Mouse (Mus musculus) hindbrain, embryonic 15.5 days (tissue): Measurements from ENCODE around the gene Gm2115. TPM values are rescaled to one million over a fixed set of nuclear protein-coding genes. Genes with fewer than 3 reads are reported as not detected.

Source experiments
- ATAC-seq: fragments of 200-750 bp; cut with Nextera tagmentation; 2 replicates; pipeline ENCODE4 v1.8.0; 2017; ENCODE audit warnings: low read depth, moderate number of reproducible peaks, moderate TSS enrichment; ENCODE audit not compliant: low FRiP score
- H3K27ac ChIP-seq: fragments of 300-500 bp; sonication (generic); replicated peaks from 2 replicates; pipeline ENCODE4 v1.5.1; 2015; ENCODE audit warnings: mild to moderate bottlenecking, inconsistent platforms
- H3K27me3 ChIP-seq: fragments of 300-500 bp; sonication (generic); 2 replicates; pipeline ENCODE4 v1.6.1; 2015; ENCODE audit warnings: control low read depth, inconsistent platforms
- H3K36me3 ChIP-seq: fragments of 300-500 bp; sonication (generic); 2 replicates; pipeline ENCODE4 v1.6.1; 2015; ENCODE audit warnings: control low read depth, inconsistent platforms
- H3K4me1 ChIP-seq: fragments of 300-500 bp; sonication (generic); replicated peaks from 2 replicates; pipeline ENCODE4 v1.6.1; 2015; ENCODE audit warnings: control low read depth, inconsistent platforms
- H3K4me2 ChIP-seq: fragments of 300-500 bp; sonication (generic); 2 replicates; pipeline ENCODE4 v1.6.1; 2015; ENCODE audit warnings: moderate library complexity, mild to moderate bottlenecking, inconsistent platforms
- H3K4me3 ChIP-seq: fragments of 300-500 bp; sonication (generic); 2 replicates; pipeline ENCODE4 v1.5.1; 2015; ENCODE audit warnings: mild to moderate bottlenecking, inconsistent platforms
- H3K9ac ChIP-seq: fragments of 300-500 bp; sonication (generic); 2 replicates; pipeline ENCODE4 v1.6.1; 2015; ENCODE audit warnings: inconsistent platforms
- H3K9me3 ChIP-seq: fragments of 300-500 bp; sonication (generic); 2 replicates; pipeline ENCODE4 v1.6.1; 2016; ENCODE audit warnings: control low read depth, inconsistent platforms
- WGBS: fragments of 180-500 bp; shearing (Covaris S2); methylation state at CpG from one replicate; pipeline ENCODE4 v1.1.7; 2015; 5-methylcytosine and 5-hydroxymethylcytosine counted together
- polyA plus RNA-seq: library from polyadenylated mRNA; unstranded; fragments of >200 nt; fragmentation: Nextera tagmentation; extraction: Ambion mirVana; gene quantifications from 2 replicates; pipeline ENCODE4 v1.2.1, GENCODE M21; 2015

Gm2115 gene
- polyA plus RNA-seq = 1.8 and 2.1 TPM in 2 replicates

DNA sequence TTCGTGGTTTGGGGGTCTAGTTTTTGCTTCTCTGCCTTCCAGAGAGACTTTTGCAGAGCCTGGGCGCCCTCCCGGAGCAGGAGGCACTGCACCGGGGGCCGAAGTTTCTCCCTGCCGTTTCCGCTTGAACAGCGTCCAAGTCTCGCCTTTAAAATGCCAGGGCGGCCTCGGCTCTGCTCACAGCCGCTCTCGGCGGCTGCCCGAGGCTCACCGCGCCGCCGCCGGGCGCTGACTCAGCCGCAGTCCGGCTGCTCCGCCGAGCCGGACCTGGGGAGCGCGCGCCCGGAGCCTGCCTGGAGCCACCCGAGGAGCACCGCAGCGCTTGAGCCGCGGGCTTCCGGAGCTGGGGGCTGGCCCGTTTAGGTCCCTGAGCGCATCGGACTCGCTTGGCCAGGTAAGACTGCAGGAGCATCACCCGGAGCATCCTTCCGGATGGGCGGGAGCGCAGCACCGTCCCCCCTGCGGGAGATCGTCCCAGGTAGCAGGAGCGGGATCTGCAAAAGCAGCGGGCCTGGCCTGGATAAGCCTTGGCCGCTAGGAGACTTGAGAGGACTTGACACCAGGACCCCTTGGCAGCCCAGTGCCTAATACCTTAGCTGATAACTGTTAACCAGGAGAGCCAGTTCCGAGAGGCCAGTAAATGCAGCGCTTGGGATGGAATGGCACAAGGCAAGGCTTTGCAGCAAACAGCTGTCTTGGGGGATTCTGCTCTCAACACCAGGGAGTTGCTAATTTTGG, at the start of gene Gm2115:
Gm2115 (plus strand) TSS at position 159 of the 738 bp plus-strand sequence.
- Histone ChIP-seq H3K4me1 (peaks cover 8% of the 10 kb centered on the region), H3K27ac (no peak within 1 kb of the TSS), H3K4me2 (peak within 1 kb of the TSS; percentile 93), H3K36me3 (no peaks in the 10 kb centered on the region), H3K9ac (peak within 1 kb of the TSS; percentile 51), H3K4me3 (peak within 1 kb of the TSS; percentile 51), H3K27me3 (peaks cover 8% of the 10 kb centered on the region; the same call in 1 of the 2 replicates), H3K9me3 (no peaks in the 10 kb centered on the region)
- WGBS = 1% methylated on average over 52 of the region's 52 CpGs
- peak; percentile 90 for ATAC-seq

DNA sequence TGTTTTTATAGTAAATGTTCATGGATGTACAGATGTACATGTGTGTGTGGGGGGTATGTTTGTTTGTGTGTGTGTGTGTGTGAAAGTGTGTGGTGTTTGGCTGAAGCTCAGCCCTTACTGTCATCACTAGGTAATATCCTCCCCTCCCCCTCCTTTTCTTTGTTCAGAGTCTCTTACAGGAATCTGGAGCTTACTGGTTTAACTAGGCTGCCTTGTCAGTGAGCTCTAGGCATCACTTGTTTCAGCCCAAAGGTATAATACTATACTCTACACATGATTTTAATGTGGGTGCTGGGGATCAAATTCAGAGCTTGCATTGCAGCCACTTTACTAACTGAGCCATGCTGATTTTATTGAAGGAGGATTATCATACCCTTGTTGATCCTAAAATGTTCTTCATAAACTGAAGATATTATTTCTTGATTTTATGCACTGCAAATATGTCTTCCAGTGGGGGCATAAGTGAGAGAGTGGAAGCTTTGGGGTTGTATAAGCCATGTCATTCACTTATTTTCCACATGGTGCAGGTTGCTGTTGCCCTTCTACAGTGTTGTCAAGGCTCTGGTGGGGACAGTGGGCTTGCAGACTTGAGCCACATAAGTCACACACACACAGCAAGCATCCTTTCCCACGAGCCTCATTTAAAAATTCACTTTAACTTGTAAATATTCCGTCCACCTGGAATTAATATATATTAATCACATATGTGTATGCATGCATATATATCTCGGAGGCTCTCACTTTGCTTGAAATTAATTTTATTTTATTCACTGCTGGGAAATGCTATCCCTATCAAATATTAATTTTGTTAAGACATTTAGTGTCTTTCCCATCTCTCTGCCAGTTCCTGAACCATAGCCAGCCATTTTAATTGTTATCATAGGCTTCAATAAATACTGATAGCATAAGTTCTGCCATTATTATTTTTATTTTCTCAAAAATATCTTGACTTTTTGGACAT, 45.0 kb upstream of the Gm2115 start:
- H3K9me3 ChIP-seq = no peaks in the 10 kb centered on the region
- no peaks in the 10 kb centered on the region for H3K27me3 ChIP-seq
- no peak overlapping the region for H3K27ac ChIP-seq
- no peak overlapping the region for H3K4me3 ChIP-seq
- no peaks in the 10 kb centered on the region for H3K4me1 ChIP-seq
- H3K4me2 ChIP-seq = no peak overlapping the region
- H3K9ac ChIP-seq = no peak overlapping the region
- no peaks in the 10 kb centered on the region for H3K36me3 ChIP-seq
- ATAC-seq = peak; percentile 73
- WGBS = 61% methylated on average over 3 of the region's 3 CpGs

DNA sequence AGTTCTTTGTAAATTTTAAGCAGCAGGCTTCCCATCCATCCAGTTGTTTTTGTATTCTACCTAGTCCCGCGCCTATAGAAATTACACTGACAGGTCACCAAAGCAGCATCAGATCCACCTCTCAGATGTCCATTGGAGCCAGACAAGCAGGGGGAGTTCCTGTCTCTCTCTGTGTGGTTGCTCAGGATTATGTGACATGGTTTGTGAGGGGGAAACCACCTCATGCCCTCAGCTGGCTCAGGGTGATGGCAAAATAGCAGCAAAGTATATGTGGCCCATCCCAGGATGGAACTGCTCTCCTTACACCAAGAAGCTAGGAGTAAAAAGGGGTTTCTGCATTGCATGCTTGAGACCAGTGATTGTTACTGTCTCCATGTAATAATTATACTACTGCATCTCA, 42.3 kb upstream of the Gm2115 start:
- no peak for ATAC-seq
- 91% methylated on average over 2 of the region's 2 CpGs for WGBS
- Histone ChIP-seq H3K27ac (no peak overlapping the region), H3K9ac (no peak overlapping the region), H3K9me3 (no peaks in the 10 kb centered on the region), H3K36me3 (no peaks in the 10 kb centered on the region), H3K27me3 (no peaks in the 10 kb centered on the region), H3K4me2 (no peak overlapping the region), H3K4me3 (no peak overlapping the region), H3K4me1 (no peaks in the 10 kb centered on the region)

DNA sequence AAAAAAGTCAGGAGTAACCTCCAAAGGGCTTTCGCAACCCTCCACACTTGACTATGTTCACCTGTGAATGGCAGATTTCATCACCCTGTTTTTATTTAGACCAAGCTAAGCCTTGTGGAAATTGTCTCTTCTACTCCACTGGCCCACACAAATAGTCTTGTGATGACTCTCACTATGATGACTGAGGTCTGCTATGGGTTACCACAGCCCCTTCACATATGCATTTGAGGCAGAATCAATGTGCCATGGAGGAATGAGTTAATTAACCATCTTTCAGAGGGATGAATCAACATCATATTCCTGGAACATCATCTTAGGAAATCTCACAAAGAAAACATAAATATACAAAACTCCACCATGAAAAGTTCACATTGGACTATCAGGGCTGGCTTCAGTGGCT, 25.6 kb upstream of the Gm2115 start:
- no peaks in the 10 kb centered on the region for H3K36me3 ChIP-seq

DNA sequence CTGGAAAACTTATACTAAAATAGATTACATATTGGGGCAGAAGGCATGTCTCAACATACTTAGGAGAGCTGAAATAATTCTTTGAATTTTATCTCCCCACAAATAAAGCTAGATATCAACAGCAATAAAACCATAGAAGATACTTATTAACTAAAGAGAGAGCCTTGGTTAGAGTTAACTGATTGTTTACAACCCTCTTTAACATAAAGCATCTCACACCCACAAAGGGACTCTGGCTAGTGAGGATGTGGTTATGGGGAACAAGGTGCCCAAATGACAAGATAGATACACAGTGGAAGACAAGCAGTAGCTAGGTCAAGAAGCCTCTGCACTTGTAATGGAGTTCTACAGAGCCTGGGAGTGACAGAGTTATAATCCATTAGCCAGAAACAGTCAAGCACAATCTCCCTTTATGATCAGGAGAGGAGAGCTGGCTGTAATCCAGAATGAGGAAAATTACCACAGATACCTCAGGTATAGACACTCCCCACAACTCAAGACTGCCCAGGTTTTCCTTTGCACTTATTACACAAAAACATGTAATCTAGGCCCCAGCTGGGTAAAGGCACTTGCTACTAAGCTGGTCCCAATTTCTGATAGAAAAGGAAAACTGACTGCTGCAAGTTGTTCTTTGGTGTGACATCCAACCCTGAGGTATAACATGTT, 10.1 kb upstream of the Gm2115 start:
- Histone ChIP-seq H3K9me3 (no peaks in the 10 kb centered on the region), H3K36me3 (no peaks in the 10 kb centered on the region), H3K4me3 (no peak overlapping the region), H3K4me1 (no peaks in the 10 kb centered on the region), H3K27me3 (no peaks in the 10 kb centered on the region), H3K27ac (no peak overlapping the region), H3K4me2 (no peak overlapping the region), H3K9ac (no peak overlapping the region)
- ATAC-seq = no peak

More for the DNA sequence above, 25.6 kb upstream of the Gm2115 start:
- Histone ChIP-seq H3K27me3 (no peaks in the 10 kb centered on the region), H3K9ac (no peak overlapping the region), H3K9me3 (no peaks in the 10 kb centered on the region), H3K27ac (no peak overlapping the region), H3K4me2 (no peak overlapping the region), H3K4me3 (no peak overlapping the region), H3K4me1 (no peaks in the 10 kb centered on the region)
- no peak for ATAC-seq
- WGBS = 100% methylated on average over 1 of the region's 1 CpGs

DNA sequence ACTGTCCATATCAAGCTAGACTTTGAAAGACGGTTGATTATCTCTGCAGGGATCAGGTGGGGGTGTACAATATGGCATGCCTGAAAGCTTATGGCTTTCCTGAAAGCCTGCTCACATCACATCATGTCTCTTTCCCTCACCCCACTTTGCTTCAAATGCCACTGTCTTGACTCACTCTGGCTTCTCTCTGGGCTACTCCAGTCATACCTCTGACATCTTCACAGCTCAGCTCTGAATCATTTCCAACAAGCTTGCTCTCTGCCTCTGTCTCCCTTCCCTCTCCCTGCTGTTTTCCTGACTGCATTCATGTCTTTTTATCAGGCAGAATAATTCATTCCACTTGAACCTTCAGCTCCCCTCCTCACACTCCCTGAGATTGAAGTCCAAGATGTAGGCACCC, 7.4 kb upstream of the Gm2115 start:
- H3K4me2 ChIP-seq = no peak overlapping the region
- no peak overlapping the region for H3K27ac ChIP-seq
- H3K36me3 ChIP-seq = no peaks in the 10 kb centered on the region
- no peaks in the 10 kb centered on the region for H3K9me3 ChIP-seq
- ATAC-seq = no peak
- no peak overlapping the region for H3K9ac ChIP-seq
- 75% methylated on average over 1 of the region's 1 CpGs for WGBS
- H3K4me3 ChIP-seq = no peak overlapping the region
- no peaks in the 10 kb centered on the region for H3K27me3 ChIP-seq
- no peaks in the 10 kb centered on the region for H3K4me1 ChIP-seq

DNA sequence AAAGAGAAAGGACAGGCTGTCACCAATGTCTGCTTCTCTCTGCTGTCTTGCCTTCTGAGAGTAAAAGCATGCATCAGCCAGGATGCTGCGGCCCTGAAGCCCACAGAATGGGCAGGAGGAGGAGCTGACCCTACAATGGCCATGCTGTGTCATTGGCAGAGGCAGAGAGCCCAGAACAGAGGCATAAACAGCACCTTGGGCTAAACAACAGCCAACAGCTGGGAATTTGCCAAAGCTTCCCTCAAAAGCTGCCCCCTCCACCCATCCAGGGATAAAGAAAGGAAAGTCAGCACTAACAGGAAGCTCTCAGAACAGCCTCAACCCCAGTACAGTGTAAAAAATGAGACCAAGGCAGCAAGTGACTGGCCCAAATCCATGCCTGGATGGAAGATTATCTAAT, 6.3 kb upstream of the Gm2115 start:
- WGBS = 31% methylated on average over 1 of the region's 1 CpGs
- Histone ChIP-seq H3K9ac (no peak overlapping the region), H3K27ac (no peak overlapping the region), H3K4me3 (no peak overlapping the region), H3K4me1 (no peaks in the 10 kb centered on the region), H3K4me2 (no peak overlapping the region), H3K36me3 (no peaks in the 10 kb centered on the region), H3K27me3 (no peaks in the 10 kb centered on the region), H3K9me3 (no peaks in the 10 kb centered on the region)
- ATAC-seq = peak; percentile 83

DNA sequence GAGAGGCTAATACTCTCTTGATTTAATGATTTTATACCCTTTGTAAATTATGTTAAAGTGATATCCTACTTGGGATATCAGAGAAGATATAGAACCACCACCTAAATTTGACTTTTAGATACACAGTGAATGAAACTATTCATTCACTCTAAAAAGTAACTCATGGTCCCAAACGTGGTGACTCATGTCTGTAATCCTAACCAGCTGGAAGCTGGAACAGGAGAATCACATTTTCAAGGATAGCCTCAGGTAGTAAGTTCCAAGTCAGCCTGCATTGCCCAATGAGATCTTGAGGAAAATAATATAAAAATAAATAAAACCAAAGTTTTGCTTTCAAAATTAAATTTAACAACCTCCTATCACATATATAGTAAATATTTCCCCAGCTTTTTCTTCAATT, 2.6 kb upstream of the Gm2115 start:
- Histone ChIP-seq H3K36me3 (no peaks in the 10 kb centered on the region), H3K27me3 (0 out of 2 replicates have a peak, but pooled peaks cover 6% of the 10 kb centered on the region), H3K9ac (no peak overlapping the region), H3K9me3 (no peaks in the 10 kb centered on the region), H3K4me1 (peaks cover 8% of the 10 kb centered on the region), H3K4me3 (no peak overlapping the region), H3K27ac (no peak overlapping the region), H3K4me2 (no peak overlapping the region)
- 53% methylated on average over 1 of the region's 1 CpGs for WGBS
- ATAC-seq = no peak

DNA sequence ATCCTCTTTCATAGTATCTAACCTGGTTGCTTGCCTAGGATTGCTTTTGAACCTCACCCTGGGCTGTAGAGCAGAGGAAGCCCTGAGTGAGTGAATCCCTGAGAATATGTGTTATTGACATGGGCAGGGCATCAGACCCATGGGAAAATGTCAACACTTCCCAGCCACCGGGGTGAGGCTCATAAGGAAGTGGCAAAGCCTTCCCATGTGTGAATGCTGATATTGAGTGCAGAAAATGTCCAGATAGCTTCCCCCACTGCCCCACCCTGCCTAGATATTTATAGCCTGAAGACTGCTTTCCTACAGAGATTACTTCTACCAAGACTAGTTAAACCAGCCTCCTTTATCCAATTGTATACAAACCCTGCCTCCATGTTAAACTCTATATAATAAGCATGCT, 4.0 kb downstream of the Gm2115 start:
- Histone ChIP-seq H3K4me1 (peaks cover 8% of the 10 kb centered on the region), H3K36me3 (no peaks in the 10 kb centered on the region), H3K4me3 (no peak overlapping the region), H3K9me3 (no peaks in the 10 kb centered on the region), H3K27ac (no peak overlapping the region), H3K9ac (no peak overlapping the region), H3K27me3 (peaks cover 8% of the 10 kb centered on the region; the same call in 1 of the 2 replicates), H3K4me2 (no peak overlapping the region)
- ATAC-seq = no peak
- 86% methylated on average over 1 of the region's 1 CpGs for WGBS

DNA sequence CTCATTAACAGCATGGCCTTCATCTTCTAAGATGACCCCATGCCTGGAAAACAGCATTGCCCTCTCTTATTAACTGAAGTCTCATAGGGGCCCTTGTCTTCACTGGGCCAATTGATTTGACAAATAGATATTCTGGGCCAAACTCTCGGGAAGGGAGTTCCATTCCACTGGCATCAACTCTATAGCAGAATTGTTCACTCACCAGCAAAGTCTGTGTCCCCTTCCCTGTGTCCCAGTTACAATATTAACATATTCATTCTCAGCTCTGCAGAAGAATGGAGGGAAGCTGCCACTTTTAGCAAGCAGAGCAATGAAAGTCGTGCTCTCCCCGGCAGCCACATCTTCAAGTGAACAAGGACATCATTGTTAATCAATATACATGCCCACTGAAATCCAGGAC, 5.9 kb downstream of the Gm2115 start:
- Histone ChIP-seq H3K4me3 (no peak overlapping the region), H3K9me3 (no peaks in the 10 kb centered on the region), H3K4me1 (no peaks in the 10 kb centered on the region), H3K9ac (no peak overlapping the region), H3K27ac (no peak overlapping the region), H3K36me3 (no peaks in the 10 kb centered on the region), H3K4me2 (no peak overlapping the region), H3K27me3 (peaks cover 8% of the 10 kb centered on the region; the same call in 1 of the 2 replicates)
- no peak for ATAC-seq
- WGBS = 45% methylated on average over 3 of the region's 3 CpGs

DNA sequence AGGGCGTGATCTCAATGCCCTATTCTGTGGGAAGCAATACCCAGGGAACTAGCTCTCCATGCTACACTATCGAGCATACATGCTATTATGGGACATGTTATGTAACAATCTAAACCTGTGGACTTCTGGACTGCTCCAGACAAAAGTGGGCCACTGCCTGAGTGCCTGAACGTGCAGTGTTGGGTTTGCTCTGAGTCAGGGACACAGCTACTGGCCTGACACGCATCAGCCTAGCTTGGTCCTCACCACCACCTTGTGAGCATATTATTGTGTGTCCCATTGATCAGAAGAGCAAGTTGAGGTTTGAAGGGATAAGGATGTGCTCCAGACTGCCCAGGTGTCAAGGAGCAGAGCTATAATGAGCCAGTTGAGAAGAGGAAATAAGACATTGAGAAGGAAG, 16.2 kb downstream of the Gm2115 start:
- ATAC-seq = no peak
- Histone ChIP-seq H3K4me1 (no peaks in the 10 kb centered on the region), H3K4me3 (no peak overlapping the region), H3K27ac (no peak overlapping the region), H3K36me3 (no peaks in the 10 kb centered on the region), H3K9ac (no peak overlapping the region), H3K4me2 (no peak overlapping the region), H3K9me3 (no peaks in the 10 kb centered on the region), H3K27me3 (no peaks in the 10 kb centered on the region)
- 90% methylated on average over 4 of the region's 4 CpGs for WGBS

DNA sequence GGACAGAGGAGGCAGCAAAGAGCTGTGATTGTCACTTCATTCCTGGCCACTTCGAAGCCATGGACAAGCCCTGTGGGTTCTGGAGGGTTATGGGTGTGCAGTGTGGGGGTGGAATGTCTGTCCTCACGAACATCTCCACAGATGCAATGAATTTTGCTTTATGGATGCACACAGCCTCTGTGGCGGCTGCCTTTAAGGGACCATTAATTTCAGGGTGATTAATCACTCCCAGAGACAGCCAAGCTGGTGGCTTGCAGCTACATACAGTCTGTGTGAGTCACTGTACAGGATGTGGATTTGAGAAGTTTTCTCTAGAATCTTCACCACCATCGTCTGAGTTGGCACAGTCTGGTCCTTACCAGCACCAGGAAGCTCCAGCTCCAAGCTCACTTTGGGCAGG, 17.9 kb downstream of the Gm2115 start:
- H3K27ac ChIP-seq = no peak overlapping the region
- H3K4me2 ChIP-seq = no peak overlapping the region
- H3K4me1 ChIP-seq = no peaks in the 10 kb centered on the region
- H3K9ac ChIP-seq = no peak overlapping the region
- 0 out of 2 replicates have a peak, but pooled peaks have one; percentile 45 for ATAC-seq
- no peaks in the 10 kb centered on the region for H3K36me3 ChIP-seq
- no peaks in the 10 kb centered on the region for H3K27me3 ChIP-seq
- no peak overlapping the region for H3K4me3 ChIP-seq
- 67% methylated on average over 4 of the region's 4 CpGs for whole genome bisulfite sequencing
- no peaks in the 10 kb centered on the region for H3K9me3 ChIP-seq
